Mouse (Mus musculus) stomach, embryonic 16.5 days (tissue): ENCODE measurements around the gene Grb7. TPM values are rescaled to one million over a fixed set of nuclear protein-coding genes. Genes with fewer than 3 reads are reported as not detected.

ENCODE experiments used
- ATAC-seq: fragments of 200-750 bp; cut with Nextera tagmentation; 2 replicates; pipeline ENCODE4 v1.8.0; 2017; ENCODE audit warnings: moderate number of reproducible peaks, moderate TSS enrichment; ENCODE audit not compliant: insufficient read depth, low FRiP score
- H3K27ac ChIP-seq: fragments of 300-500 bp; sonication (generic); 2 replicates; pipeline ENCODE4 v1.5.1; 2014; ENCODE audit warnings: low read length
- H3K27me3 ChIP-seq: fragments of 300-500 bp; sonication (generic); 2 replicates; pipeline ENCODE4 v1.6.1; 2014; ENCODE audit warnings: low read length, control low read depth, mixed read lengths; ENCODE audit not compliant: control insufficient read depth, insufficient read depth
- H3K36me3 ChIP-seq: fragments of 300-500 bp; sonication (generic); 2 replicates; pipeline ENCODE4 v1.6.1; 2014; ENCODE audit warnings: low read length; ENCODE audit not compliant: control insufficient read depth, insufficient read depth
- H3K4me1 ChIP-seq: fragments of 300-500 bp; sonication (generic); 2 replicates; pipeline ENCODE4 v1.6.1; 2014; ENCODE audit warnings: low read length, control low read depth, mixed read lengths; ENCODE audit not compliant: control insufficient read depth, insufficient read depth
- H3K4me2 ChIP-seq: fragments of 300-500 bp; sonication (generic); 2 replicates; pipeline ENCODE4 v1.6.1; 2014; ENCODE audit warnings: low read depth, low read length, mixed read lengths
- H3K4me3 ChIP-seq: fragments of 300-500 bp; sonication (generic); replicated peaks from 2 replicates; pipeline ENCODE4 v1.5.1; 2014; ENCODE audit warnings: mild to moderate bottlenecking, low read length
- H3K9ac ChIP-seq: fragments of 300-500 bp; sonication (generic); 2 replicates; pipeline ENCODE4 v1.6.1; 2014; ENCODE audit warnings: low read length
- H3K9me3 ChIP-seq: fragments of 300-500 bp; sonication (generic); replicated peaks from 2 replicates; pipeline ENCODE4 v1.6.1; 2016; ENCODE audit warnings: low read length, control low read depth; ENCODE audit not compliant: control insufficient read depth
- WGBS: fragments of 180-500 bp; shearing (Covaris S2); extraction: QIAGEN DNeasy Blood & Tissue Kit; methylation state at CpG from one replicate; pipeline ENCODE4 v1.1.7; 2014; 5-methylcytosine and 5-hydroxymethylcytosine counted together
- polyA plus RNA-seq: library from polyadenylated mRNA; unstranded; fragments of >200 nt; fragmentation: Nextera tagmentation; extraction: Ambion mirVana; gene quantifications from 2 replicates; pipeline ENCODE4 v1.2.1, GENCODE M21; 2015

Gene Grb7
- polyA plus RNA-seq, 1 experiment from 2014 or later, result 44.3 TPM

DNA sequence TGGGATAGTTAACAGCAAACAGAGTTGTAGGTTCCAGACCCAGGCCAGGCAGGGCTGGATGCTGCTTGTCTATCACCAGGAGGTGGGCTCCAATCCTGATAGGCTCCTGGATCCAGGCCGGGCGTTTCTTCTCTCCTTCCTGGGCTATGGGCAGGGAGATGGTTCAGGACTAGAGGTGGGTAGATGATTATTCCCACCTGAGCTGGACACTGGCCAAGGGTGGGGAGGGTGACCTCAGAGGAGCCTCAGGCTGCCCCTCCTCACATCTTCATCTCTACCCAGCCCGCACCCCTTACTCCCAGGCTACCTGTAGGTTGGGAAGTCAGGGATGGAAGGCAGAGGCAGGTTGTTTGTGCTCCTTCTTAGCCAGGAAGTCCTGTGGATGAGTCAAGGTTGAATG, 3.2 kb downstream of the Grb7 start:
- H3K4me3 ChIP-seq, result peak overlapping the region; percentile 51
- no peaks in the 10 kb centered on the region for H3K9me3 ChIP-seq
- ATAC-seq, result no peak
- 0 out of 2 replicates have a peak overlapping the region, but pooled peaks have one; percentile 50 for H3K9ac ChIP-seq
- H3K27ac ChIP-seq, result no peak overlapping the region; the same call in 1 of the 2 replicates
- 0 out of 2 replicates have a peak, but pooled peaks cover 3% of the 10 kb centered on the region for H3K36me3 ChIP-seq
- peaks cover 7% of the 10 kb centered on the region; the same call in 1 of the 2 replicates for H3K27me3 ChIP-seq
- 65% methylated on average over 3 of the region's 3 CpGs for WGBS
- peak overlapping the region; percentile 54 for H3K4me2 ChIP-seq
- H3K4me1 ChIP-seq, result peaks cover 27% of the 10 kb centered on the region

DNA sequence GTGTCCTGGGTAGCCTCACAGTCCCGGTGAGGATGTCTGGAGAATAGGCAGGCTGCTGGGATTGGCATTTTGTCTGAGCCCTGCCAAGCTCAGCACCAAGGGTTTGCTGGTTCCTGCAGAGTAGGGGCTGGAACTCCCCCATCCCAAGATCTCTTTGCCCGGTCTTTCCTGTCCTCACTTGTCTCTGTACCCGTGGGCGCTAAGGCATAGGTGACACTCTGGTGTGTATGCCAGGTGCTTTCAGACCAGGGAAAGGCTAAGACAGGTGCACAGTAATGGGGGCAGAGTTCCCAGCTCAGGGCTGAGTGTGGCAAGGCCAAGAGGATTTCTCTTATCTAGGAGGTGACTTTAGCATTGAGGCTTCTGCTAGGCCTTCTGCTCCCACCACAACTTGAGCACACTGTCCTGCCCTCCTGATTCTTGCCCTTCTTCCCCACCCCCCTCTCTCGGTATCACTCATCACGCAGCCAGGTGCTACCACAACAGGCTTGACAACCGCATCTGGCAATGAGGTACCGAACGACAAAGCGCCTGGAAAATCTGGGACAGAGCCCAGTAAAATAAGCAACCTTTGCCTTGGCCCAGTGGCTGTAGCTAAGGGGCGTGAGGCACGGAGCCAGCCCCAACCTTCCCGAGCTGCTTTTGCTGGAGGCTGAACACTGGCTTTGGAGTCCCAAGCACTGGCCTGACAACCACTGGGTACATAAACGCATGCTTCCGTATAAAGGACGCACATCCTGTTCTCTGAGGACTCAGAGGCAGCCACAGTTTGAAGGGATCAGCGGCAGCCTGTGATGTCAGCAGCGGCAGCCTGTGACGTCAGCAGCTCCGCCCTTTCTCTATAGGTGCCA, 4.0 kb downstream of the Grb7 start:
- Histone ChIP-seq H3K27ac (no peak overlapping the region), H3K27me3 (peaks cover 7% of the 10 kb centered on the region; the same call in 1 of the 2 replicates), H3K9me3 (no peaks in the 10 kb centered on the region), H3K4me3 (no peak overlapping the region), H3K36me3 (peaks cover 3% of the 10 kb centered on the region; the same call in 1 of the 2 replicates), H3K4me2 (peak overlapping the region; percentile 54; the same call in 1 of the 2 replicates), H3K4me1 (peaks cover 27% of the 10 kb centered on the region), H3K9ac (no peak overlapping the region; the same call in 1 of the 2 replicates)
- ATAC-seq, result no peak
- 72% methylated on average over 20 of the region's 20 CpGs for WGBS

DNA sequence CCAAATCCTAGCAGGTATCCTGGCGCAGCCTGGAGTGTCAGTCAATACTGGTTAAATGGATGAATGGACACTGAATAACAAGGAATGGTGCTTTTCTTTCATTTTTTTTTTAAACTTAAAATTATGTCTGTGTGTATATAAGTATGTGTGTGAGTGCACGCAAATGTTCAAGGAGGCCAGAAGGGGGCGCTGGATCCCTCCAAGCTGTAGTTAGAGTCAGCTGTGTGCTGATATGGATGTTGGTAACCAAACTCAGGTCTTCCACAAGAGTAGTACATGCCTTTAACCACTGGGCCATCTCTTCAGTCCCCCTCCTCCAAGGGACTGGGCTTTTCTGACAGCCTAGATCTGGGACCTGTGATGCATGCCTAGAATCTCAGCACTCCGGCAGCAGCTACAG, 9.3 kb downstream of the Grb7 start:
- Histone ChIP-seq H3K4me3 (no peak overlapping the region), H3K4me1 (no peaks in the 10 kb centered on the region), H3K27ac (no peak overlapping the region), H3K27me3 (peaks cover 6% of the 10 kb centered on the region), H3K9ac (no peak overlapping the region), H3K9me3 (no peaks in the 10 kb centered on the region), H3K36me3 (peaks cover 3% of the 10 kb centered on the region; the same call in 1 of the 2 replicates), H3K4me2 (no peak overlapping the region)
- WGBS, result 76% methylated on average over 4 of the region's 4 CpGs
- ATAC-seq, result no peak

DNA sequence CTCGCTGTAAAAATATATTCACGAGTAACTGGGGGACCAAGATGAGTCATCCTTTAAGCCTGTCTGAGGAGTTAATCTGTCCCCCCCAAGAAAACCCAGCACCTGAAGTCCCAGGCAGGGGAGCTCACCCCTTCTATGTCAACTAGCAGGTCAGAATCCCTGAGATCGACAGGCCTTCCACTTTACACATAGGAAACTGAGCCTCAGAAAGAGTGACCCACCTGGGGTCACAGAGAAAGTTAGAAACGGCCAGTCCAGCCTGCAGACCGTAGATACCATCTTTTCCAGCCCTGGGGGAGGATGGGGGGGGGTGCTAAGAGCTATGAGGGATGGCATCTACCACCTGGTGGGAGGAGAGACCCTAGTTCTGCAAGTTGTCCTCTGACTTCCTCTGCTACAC, 10.4 kb downstream of the Grb7 start:
- no peak for ATAC-seq

DNA sequence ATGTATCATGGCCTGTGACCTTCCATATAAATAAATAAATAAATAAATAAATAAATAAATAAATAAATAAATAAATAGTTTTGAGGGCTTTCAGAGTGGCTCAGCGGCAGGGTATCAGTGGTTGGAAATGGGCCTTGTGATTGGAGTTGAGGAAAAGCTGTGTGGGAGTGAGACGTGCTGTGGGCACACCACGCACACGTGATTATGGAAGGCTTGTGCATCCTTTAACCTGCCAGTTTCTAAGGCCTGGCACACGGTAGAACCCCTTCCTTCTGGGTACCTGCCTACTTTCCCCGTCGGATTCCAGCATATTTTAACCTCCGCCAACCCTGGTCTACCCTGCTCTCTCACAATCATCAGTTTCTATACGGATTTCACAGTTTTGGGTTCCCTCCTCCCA, 10.8 kb downstream of the Grb7 start:
- H3K9me3 ChIP-seq, result no peaks in the 10 kb centered on the region
- no peaks in the 10 kb centered on the region for H3K4me1 ChIP-seq
- peak; percentile 2; the same call in 1 of the 2 replicates for ATAC-seq
- WGBS, result 17% methylated on average over 9 of the region's 9 CpGs
- peaks cover 6% of the 10 kb centered on the region for H3K27me3 ChIP-seq
- H3K27ac ChIP-seq, result peak overlapping the region; percentile 75; the same call in 1 of the 2 replicates
- peaks cover 3% of the 10 kb centered on the region; the same call in 1 of the 2 replicates for H3K36me3 ChIP-seq
- peak overlapping the region; percentile 66 for H3K4me3 ChIP-seq
- H3K9ac ChIP-seq, result peak overlapping the region; percentile 75
- peak overlapping the region; percentile 88 for H3K4me2 ChIP-seq

More for the DNA sequence above, 10.4 kb downstream of the Grb7 start:
- Histone ChIP-seq H3K4me1 (no peaks in the 10 kb centered on the region), H3K36me3 (peaks cover 3% of the 10 kb centered on the region; the same call in 1 of the 2 replicates), H3K4me3 (no peak overlapping the region), H3K9ac (no peak overlapping the region), H3K27ac (no peak overlapping the region), H3K4me2 (no peak overlapping the region), H3K9me3 (no peaks in the 10 kb centered on the region), H3K27me3 (peaks cover 6% of the 10 kb centered on the region)
- 63% methylated on average over 5 of the region's 5 CpGs for WGBS

DNA sequence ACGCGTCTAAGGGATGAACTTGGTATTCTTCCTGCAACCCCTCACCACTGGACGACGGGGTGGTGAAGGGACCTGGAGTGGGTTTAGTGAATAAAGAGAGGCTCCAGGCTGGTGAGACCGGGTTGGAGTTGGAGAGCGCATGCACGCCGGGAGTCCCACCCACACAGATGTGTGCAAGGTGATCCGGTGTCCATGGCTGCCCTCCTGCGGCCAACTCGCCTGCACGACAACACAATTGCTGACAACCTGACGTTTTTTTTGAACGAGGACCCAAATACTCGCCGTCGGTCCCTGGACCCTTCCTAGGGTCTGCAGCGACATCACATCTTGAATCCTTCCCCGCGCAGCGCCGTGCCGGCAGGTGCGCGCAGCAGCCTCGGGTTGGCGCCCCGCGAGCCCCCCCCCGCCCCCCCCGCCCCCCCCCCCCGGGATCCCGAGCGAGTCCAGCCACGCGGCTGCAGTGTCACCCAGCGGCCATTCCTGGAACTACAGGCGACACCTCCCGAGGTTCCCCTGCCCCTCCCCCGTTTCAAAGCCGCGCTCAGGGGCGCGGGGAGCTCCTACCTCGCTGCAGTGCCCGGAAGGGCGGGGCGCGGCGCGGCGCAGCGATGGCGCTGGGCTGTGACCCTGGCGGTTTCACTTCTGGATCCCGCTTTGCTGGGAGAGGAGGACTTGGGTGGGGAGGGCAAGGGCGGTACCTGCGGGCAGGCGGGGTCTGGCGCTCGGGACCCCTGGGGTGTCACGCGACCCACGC, 11.3 kb downstream of the Grb7 start:
- peak overlapping the region; percentile 75 for H3K9ac ChIP-seq
- peak; percentile 81 for ATAC-seq
- peaks cover 3% of the 10 kb centered on the region; the same call in 1 of the 2 replicates for H3K36me3 ChIP-seq
- under 1% methylated on average over 57 of the region's 64 CpGs for WGBS
- H3K4me2 ChIP-seq, result peak overlapping the region; percentile 88
- H3K4me3 ChIP-seq, result peak overlapping the region; percentile 66
- peak overlapping the region; percentile 75; the same call in 1 of the 2 replicates for H3K27ac ChIP-seq
- H3K4me1 ChIP-seq, result no peaks in the 10 kb centered on the region
- H3K27me3 ChIP-seq, result peaks cover 6% of the 10 kb centered on the region
- H3K9me3 ChIP-seq, result no peaks in the 10 kb centered on the region

DNA sequence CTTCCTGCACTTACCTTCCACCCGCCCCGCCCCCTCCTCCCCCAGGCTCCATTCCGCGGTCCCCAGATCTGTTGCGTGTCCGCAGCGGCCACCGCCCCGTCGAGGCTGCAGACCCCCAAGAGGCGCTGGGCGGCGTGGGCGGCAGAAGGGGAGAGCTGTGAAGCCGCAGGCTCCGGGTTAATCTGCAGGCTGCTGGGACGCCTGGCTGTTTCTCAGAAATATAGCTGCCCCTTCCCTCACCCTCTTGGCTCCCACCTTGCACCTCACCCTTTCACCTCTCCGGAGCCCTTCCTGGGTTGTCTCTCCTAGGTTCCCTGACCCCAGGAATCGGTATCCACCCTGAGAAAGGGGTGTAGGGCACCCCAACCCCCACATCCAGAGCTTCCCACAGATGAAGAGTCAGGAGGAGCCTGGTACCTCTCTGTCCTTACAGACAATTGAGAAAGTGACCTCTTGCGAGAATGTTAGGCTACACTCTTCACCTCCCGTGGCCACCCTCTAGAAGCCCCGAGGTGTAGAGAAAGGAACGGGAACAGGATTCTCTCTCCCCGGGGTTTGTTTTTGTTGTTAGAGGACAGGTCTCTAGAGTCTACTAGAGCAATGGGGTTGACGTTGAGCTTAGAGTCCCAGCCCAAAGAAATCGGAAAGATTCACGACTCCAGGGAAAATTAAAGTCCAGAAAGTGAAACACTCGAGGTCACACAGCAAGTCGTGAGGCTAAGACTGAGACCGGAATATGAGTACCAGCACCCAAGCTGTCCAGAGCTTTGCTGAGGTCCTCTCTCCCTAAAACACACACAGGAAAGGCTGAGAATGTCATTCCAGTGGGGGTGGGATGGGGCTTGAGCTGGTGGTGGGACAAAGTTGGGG, 12.2 kb downstream of the Grb7 start:
- no peaks in the 10 kb centered on the region for H3K4me1 ChIP-seq
- peaks cover 1% of the 10 kb centered on the region; the same call in 1 of the 2 replicates for H3K36me3 ChIP-seq
- no peak for ATAC-seq
- peak overlapping the region; percentile 88 for H3K4me2 ChIP-seq
- H3K27me3 ChIP-seq, result peaks cover 6% of the 10 kb centered on the region
- WGBS, result 3% methylated on average over 29 of the region's 30 CpGs
- peak overlapping the region; percentile 66 for H3K4me3 ChIP-seq
- no peak overlapping the region for H3K27ac ChIP-seq
- peak overlapping the region; percentile 75 for H3K9ac ChIP-seq
- H3K9me3 ChIP-seq, result no peaks in the 10 kb centered on the region

DNA sequence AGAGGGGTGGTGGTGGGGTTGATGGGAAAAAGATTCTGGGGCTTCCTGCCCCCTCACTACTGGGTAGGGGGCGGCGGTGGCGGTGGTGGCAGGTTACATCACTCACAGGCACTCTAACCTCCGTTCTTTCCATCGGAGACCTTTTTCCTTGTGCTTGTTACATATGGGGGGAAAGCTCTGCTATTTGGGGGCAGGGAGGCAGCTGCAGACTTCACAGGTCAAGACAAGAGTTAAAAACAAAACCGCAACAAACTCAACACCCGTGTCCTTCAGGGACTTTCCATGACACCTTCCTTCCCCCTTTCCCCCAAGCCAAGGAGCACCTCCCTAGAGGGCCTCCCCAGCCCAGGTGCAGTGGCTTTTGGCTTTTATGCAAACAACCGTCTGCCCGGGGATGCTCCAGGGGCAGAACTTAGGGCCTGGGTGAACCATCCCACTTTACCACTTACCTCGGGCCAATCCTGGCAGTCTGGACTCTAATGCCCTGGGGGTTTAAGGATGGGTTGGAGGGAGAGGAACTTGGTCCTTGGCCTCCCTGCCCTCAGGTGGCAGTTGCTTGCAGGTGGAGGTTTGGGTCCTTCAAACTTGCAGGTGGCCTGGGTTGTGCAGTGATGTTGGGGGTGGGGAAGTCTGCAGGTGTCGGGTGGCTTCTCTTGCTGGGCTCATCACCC, 13.0 kb downstream of the Grb7 start:
- Histone ChIP-seq H3K36me3 (no peaks in the 10 kb centered on the region; the same call in 1 of the 2 replicates), H3K9me3 (no peaks in the 10 kb centered on the region), H3K9ac (no peak overlapping the region), H3K4me2 (no peak overlapping the region), H3K27me3 (peaks cover 6% of the 10 kb centered on the region), H3K4me3 (no peak overlapping the region), H3K27ac (no peak overlapping the region), H3K4me1 (no peaks in the 10 kb centered on the region)
- 19% methylated on average over 11 of the region's 11 CpGs for WGBS
- no peak for ATAC-seq
